Mouse (Mus musculus) heart, postnatal 0 days (tissue): ENCODE results near the gene Tomm34.

Experiments used
- CTCF ChIP-seq: IDR thresholded peaks from 2 replicates; pipeline ENCODE4 v1.5.1; 2016; ENCODE audit warnings: antibody characterized with exemption, control low read depth, low read depth
- EP300 ChIP-seq: IDR thresholded peaks from 2 replicates; pipeline ENCODE4 v1.6.1; 2016; ENCODE audit warnings: antibody characterized with exemption, low read depth

GRCm38 (mm10) chr2:164101936-164102335 lies 31.0 kb upstream of the Tomm34 start:
- TF ChIP-seq EP300 (no peak), CTCF (no peak)
